Mouse (Mus musculus) thymus, adult 2 months (tissue): ENCODE results near the gene Cyp3a13. TPM values are rescaled to one million over a fixed set of nuclear protein-coding genes. Genes with fewer than 3 reads are reported as not detected.

ENCODE experiments used
- DNase-seq: peaks from one replicate; pipeline ENCODE4 v3.0.0; 2021
- H3K27ac ChIP-seq: fragments of 200-500 bp; 2 replicates; pipeline ENCODE4 v1.5.1; 2012; ENCODE audit warnings: low read length, control low read depth; ENCODE audit not compliant: control insufficient read depth, insufficient read depth
- H3K27me3 ChIP-seq: fragments of 200-500 bp; 2 replicates; pipeline ENCODE4 v1.6.1; 2012; ENCODE audit warnings: mild to moderate bottlenecking, low read length, moderate library complexity, mixed read lengths; ENCODE audit not compliant: control insufficient read depth, insufficient read depth
- H3K36me3 ChIP-seq: fragments of 200-500 bp; 2 replicates; pipeline ENCODE4 v1.6.1; 2012; ENCODE audit warnings: mild to moderate bottlenecking, low read length, moderate library complexity; ENCODE audit not compliant: control insufficient read depth, insufficient read depth
- H3K4me1 ChIP-seq: fragments of 200-500 bp; replicated peaks from 2 replicates; pipeline ENCODE4 v1.6.1; 2012; ENCODE audit warnings: low read length; ENCODE audit not compliant: control insufficient read depth, insufficient read depth
- H3K4me3 ChIP-seq: fragments of 200-500 bp; 2 replicates; pipeline ENCODE4 v1.5.1; 2012; ENCODE audit warnings: mild to moderate bottlenecking, low read length, control low read depth, moderate library complexity; ENCODE audit not compliant: control insufficient read depth, insufficient read depth
- CTCF ChIP-seq: fragments of 200-500 bp; IDR thresholded peaks from 2 replicates; pipeline ENCODE4 v1.5.1; 2012; ENCODE audit warnings: mild to moderate bottlenecking, control low read depth, low read length, moderate library complexity, borderline replicate concordance; ENCODE audit not compliant: control insufficient read depth, poor library complexity, insufficient read depth; ENCODE audit errors: extremely low read depth
- POLR2A ChIP-seq: fragments of 200-500 bp; IDR thresholded peaks from 2 replicates; pipeline ENCODE4 v1.6.1; 2012; ENCODE audit warnings: mild to moderate bottlenecking, low read length, control low read depth, moderate library complexity; ENCODE audit not compliant: control insufficient read depth, poor library complexity, insufficient read depth; ENCODE audit errors: extremely low read depth
- WGBS: fragments of 180-500 bp; shearing (Covaris S2); methylation state at CpG from one replicate; pipeline ENCODE4 v1.1.7; 2018; 5-methylcytosine and 5-hydroxymethylcytosine counted together
- polyA plus RNA-seq: library from polyadenylated mRNA; depleted of rRNA; stranded (reverse); fragments of >200 nt; gene quantifications from 2 replicates; pipeline ENCODE4 v1.2.3, GENCODE M21; 2012; rRNA removed

Cyp3a13 gene
- 0.17 and 0.26 TPM in 2 replicates for polyA plus RNA-seq

DNA sequence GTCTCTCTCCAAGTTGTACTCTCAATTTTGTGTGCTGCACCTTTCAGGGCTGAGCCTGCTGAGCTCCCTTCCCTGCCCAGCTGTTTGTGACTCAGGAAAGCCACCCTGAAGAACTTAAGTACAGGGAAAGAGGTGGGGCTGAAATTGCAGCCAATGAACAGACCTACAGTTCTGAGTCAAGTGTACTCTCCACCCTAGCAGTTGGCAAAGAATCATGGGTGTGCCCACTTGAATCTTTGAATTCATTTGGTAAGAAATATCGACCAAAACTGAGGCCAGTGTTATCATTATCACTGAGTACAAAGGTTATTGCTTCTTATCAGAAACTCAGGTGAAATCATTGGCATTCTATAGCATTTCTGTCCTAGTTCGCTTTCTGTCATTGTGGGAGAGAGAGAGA lies at the start of gene Cyp3a13:
TSS of gene Cyp3a13 (minus strand) at position 88 of the 400 bp plus-strand sequence.
- Histone ChIP-seq H3K27ac (no peak within 1 kb of the TSS), H3K4me1 (no peaks in the 10 kb centered on the region), H3K27me3 (no peaks in the 10 kb centered on the region), H3K36me3 (no peaks in the 10 kb centered on the region), H3K4me3 (no peak within 1 kb of the TSS)
- WGBS: 65% methylated on average over 2 of the region's 2 CpGs
- TF ChIP-seq CTCF (no peak), POLR2A (no peak)
- DNase-seq: no peak

DNA sequence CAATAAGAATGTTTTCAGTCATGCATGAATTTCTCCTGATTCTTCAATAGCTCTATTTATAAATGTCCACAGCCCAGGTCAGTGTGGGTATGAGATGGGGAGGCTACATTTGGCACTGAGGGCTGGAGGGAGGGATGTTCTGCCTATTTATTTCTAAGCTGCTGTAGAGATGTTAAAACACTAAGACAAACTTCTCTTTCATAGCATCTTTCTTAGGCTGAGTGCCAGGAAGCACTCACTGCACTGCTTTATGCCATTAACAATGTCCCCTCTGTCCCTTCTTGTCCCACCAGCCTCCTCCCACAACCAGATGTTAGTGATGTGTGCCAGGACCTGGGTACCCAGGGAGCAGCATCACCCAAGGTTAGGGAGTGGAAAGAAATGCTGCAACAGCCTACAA lies 45.1 kb upstream of the Cyp3a13 start:
- no peaks in the 10 kb centered on the region for H3K4me1 ChIP-seq
- TF ChIP-seq POLR2A (no peak), CTCF (no peak)
- H3K36me3 ChIP-seq: no peaks in the 10 kb centered on the region
- no peaks in the 10 kb centered on the region for H3K27me3 ChIP-seq
- DNase-seq: no peak
- no peak overlapping the region for H3K4me3 ChIP-seq
- H3K27ac ChIP-seq: no peak overlapping the region

DNA sequence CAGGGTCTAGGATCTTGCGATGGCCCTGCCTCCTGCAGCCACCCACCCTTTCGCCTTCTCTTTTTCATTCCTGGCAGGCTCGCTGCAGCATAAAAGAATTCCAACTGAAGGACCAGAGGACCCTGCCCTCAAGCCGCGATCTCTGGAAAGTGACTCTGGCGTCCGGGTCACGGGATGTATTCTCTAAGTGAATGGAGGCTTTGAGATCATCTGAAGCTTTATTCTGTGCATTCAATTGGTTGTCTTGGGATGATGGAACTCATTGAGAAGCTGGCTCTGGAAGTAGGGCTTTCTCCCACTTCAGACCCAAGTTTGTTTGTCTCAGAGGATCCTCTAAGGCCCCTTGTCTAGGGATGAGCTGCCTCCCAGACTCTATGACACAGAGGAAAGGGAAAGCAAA lies 41.5 kb upstream of the Cyp3a13 start, which contains the start of gene Gjc3:
TSS of gene Gjc3 (minus strand) at position 154 of the 400 bp plus-strand sequence.
- Histone ChIP-seq H3K27me3 (no peaks in the 10 kb centered on the region), H3K27ac (no peak within 1 kb of the TSS), H3K4me1 (no peaks in the 10 kb centered on the region), H3K36me3 (no peaks in the 10 kb centered on the region), H3K4me3 (no peak within 1 kb of the TSS)
- TF ChIP-seq POLR2A (no peak), CTCF (no peak)
- DNase-seq: no peak
- 91% methylated on average over 8 of the region's 8 CpGs for WGBS

DNA sequence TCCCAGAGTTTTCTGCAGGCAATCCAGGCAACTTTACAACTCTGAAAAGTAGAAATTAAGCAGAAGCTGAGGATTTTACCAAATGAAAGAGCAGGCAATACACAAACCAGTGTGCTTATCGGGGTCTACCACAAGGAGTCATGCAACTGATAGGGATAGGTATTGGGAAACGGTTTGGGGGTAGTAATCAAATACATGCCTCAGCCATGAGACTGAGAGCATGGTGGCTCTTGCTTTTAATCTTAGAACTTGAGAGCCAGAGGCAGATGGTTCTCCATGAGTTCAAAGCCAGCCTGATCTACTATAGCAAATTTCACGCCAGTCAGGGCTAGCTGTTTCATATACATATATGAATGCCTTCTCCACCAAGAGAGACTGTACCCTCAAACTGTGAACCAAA lies 35.0 kb upstream of the Cyp3a13 start:
- no peaks in the 10 kb centered on the region for H3K36me3 ChIP-seq
- H3K4me1 ChIP-seq: no peaks in the 10 kb centered on the region
- no peak for TF ChIP-seq CTCF
- no peak for TF ChIP-seq POLR2A
- DNase-seq: no peak
- 95% methylated on average over 3 of the region's 3 CpGs for WGBS
- H3K4me3 ChIP-seq: no peak overlapping the region
- no peak overlapping the region for H3K27ac ChIP-seq
- H3K27me3 ChIP-seq: no peaks in the 10 kb centered on the region; the same call in 1 of the 2 replicates

DNA sequence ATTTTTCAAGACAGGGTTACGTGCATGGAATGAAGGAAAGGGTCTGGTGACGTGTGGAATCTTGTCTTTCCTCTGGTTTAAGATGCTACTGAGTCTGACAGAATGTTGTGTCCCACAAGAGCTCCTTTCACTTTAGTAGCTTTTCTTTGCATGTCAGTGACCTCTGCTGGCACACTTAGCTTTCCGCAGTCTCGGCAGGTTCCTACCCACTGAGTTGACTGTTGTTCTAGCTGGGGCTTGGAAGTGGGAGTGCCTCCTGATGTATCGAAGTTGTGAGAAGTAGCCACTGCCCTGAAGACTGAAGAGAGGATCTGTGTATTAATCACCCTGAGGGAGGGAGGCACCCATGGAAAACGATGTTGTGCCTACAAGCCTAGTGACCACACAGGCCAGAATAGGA lies 29.8 kb upstream of the Cyp3a13 start:
- no peaks in the 10 kb centered on the region for H3K36me3 ChIP-seq
- H3K4me1 ChIP-seq: no peaks in the 10 kb centered on the region
- H3K4me3 ChIP-seq: no peak overlapping the region
- TF ChIP-seq CTCF (no peak), POLR2A (no peak)
- H3K27me3 ChIP-seq: no peaks in the 10 kb centered on the region
- peak; percentile 12 for DNase-seq
- WGBS: 41% methylated on average over 6 of the region's 6 CpGs
- H3K27ac ChIP-seq: no peak overlapping the region

DNA sequence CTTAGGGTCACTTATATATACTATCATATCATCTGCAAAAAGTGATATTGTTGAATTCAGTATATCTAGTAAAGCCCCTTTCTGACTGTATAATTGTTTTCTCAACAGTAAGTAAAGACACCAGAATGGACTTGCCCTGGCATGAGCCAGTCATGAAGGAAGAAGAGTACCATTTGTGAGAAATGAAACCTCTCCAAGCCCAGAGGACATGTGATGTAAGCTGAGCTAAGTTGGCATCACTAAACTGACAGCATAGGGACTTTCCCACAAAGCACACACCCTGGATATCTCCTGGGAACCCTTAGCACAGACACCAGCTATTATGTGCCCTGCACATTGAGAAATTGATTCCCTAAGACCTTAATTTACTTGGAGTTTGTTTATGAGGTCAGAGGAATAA lies 25.9 kb upstream of the Cyp3a13 start:
- no peaks in the 10 kb centered on the region for H3K4me1 ChIP-seq
- TF ChIP-seq POLR2A (no peak), CTCF (no peak)
- no peaks in the 10 kb centered on the region for H3K36me3 ChIP-seq

DNA sequence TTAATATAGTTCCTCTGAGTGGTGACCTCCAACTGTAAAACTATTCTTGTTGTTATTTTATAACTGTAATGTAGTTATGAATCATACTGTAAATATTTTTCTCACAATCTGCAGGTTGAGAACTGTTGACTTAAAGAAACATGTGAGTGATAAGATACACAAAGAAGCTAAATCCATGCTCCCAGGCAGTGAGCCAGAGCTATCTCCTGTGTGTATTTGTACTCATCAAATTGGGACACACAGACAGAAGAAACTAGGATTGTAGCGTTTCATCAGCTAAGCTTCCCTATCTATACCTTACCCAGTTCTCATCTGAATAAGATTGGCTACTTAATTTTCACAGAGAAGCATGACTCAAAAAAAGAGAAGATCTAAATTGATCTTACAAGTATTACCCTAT lies 21.7 kb upstream of the Cyp3a13 start:
- H3K4me3 ChIP-seq: no peak overlapping the region
- no peak for DNase-seq
- 75% methylated on average over 1 of the region's 1 CpGs for WGBS
- H3K27ac ChIP-seq: no peak overlapping the region
- no peaks in the 10 kb centered on the region for H3K36me3 ChIP-seq
- H3K27me3 ChIP-seq: no peaks in the 10 kb centered on the region
- H3K4me1 ChIP-seq: no peaks in the 10 kb centered on the region
- TF ChIP-seq POLR2A (no peak), CTCF (no peak)

More for the DNA sequence above, 25.9 kb upstream of the Cyp3a13 start:
- no peak overlapping the region for H3K4me3 ChIP-seq
- H3K27ac ChIP-seq: no peak overlapping the region
- no peak for DNase-seq
- H3K27me3 ChIP-seq: no peaks in the 10 kb centered on the region
